Mouse (Mus musculus) R1 (cell line): ENCODE measurements around the gene Osbp2.

Experiments used
- DNase-seq: peaks from one replicate; pipeline ENCODE4 v3.0.0-alpha.2; 2018; ENCODE audit warnings: low read depth, low spot score

Osbp2 gene

GRCm38 (mm10) chr11:3761775-3762501 lies 101.8 kb downstream of the Osbp2 start:
- DNase-seq, result peak; percentile 25

- DNase-seq, result peak; percentile 31
These were observed 102.4 kb downstream of the Osbp2 start for GRCm38 (mm10) chr11:3761339-3761738.

- no peak for DNase-seq
These were observed 104.3 kb downstream of the Osbp2 start for GRCm38 (mm10) chr11:3759433-3759832.

- no peak for DNase-seq
These were observed 108.4 kb downstream of the Osbp2 start for GRCm38 (mm10) chr11:3755341-3755740.

GRCm38 (mm10) chr11:3754685-3755084 lies 109.0 kb downstream of the Osbp2 start:
- no peak for DNase-seq

GRCm38 (mm10) chr11:3753897-3754296 lies 109.8 kb downstream of the Osbp2 start:
- DNase-seq, result peak; percentile 44

- DNase-seq, result no peak
These were observed 110.9 kb downstream of the Osbp2 start for GRCm38 (mm10) chr11:3752766-3753165.

- DNase-seq, result peak; percentile 40
These were observed 113.9 kb downstream of the Osbp2 start for GRCm38 (mm10) chr11:3749831-3750230.

- DNase-seq, result no peak
These were observed 121.3 kb downstream of the Osbp2 start for GRCm38 (mm10) chr11:3742449-3742848.

- no peak for DNase-seq
These were observed 122.5 kb downstream of the Osbp2 start for GRCm38 (mm10) chr11:3741183-3741582.

- no peak for DNase-seq
These were observed 124.9 kb downstream of the Osbp2 start for GRCm38 (mm10) chr11:3738778-3739177.

- no peak for DNase-seq
These were observed 128.0 kb downstream of the Osbp2 start for GRCm38 (mm10) chr11:3735715-3736114.

GRCm38 (mm10) chr11:3733933-3734636 lies 129.6 kb downstream of the Osbp2 start:
- DNase-seq, result peak; percentile 18

- no peak for DNase-seq
These were observed 132.2 kb downstream of the Osbp2 start for GRCm38 (mm10) chr11:3731469-3731868.

GRCm38 (mm10) chr11:3727438-3728105 lies 136.1 kb downstream of the Osbp2 start:
- DNase-seq, result no peak

GRCm38 (mm10) chr11:3725331-3726054 lies 138.2 kb downstream of the Osbp2 start:
- no peak for DNase-seq

GRCm38 (mm10) chr11:3724726-3725125 lies 139.0 kb downstream of the Osbp2 start:
- no peak for DNase-seq

GRCm38 (mm10) chr11:3723910-3724309 lies 139.8 kb downstream of the Osbp2 start:
- DNase-seq, result no peak

- no peak for DNase-seq
These were observed 140.8 kb downstream of the Osbp2 start for GRCm38 (mm10) chr11:3722861-3723260.

GRCm38 (mm10) chr11:3722036-3722435 lies 141.7 kb downstream of the Osbp2 start:
- no peak for DNase-seq

GRCm38 (mm10) chr11:3716662-3717061 lies 147.0 kb downstream of the Osbp2 start:
- no peak for DNase-seq

GRCm38 (mm10) chr11:3714486-3714885 lies 149.2 kb downstream of the Osbp2 start:
- DNase-seq, result peak; percentile 71
